Mouse (Mus musculus) embryo, embryonic 10 days (tissue): ENCODE data around the gene Snrpc.
"Not testable (repeated sequence)": the region's sequence is repeated elsewhere in the genome, so short reads cannot be mapped to it uniquely, and the experiment has no call there.

Experiments
- DNase-seq: peaks from one replicate; pipeline ENCODE4 v3.0.0-alpha.2; 2015; ENCODE audit warnings: low spot score

The Snrpc gene

GRCm38 (mm10) chr17:27837850-27838249 lies at the start of gene Snrpc:
Gene Snrpc (plus strand): TSS chr17:27838150.
- not testable (repeated sequence) for DNase-seq

GRCm38 (mm10) chr17:27788456-27789172 lies 49.3 kb upstream of the Snrpc start:
- no peak for DNase-seq

GRCm38 (mm10) chr17:27790015-27790414 lies 47.9 kb upstream of the Snrpc start:
- DNase-seq = no peak

- DNase-seq = no peak
Observed at GRCm38 (mm10) chr17:27790976-27791375, 47.0 kb upstream of the Snrpc start.

- DNase-seq = no peak
Observed at GRCm38 (mm10) chr17:27791556-27791955, 46.4 kb upstream of the Snrpc start.

GRCm38 (mm10) chr17:27792516-27792915 lies 45.4 kb upstream of the Snrpc start:
- no peak for DNase-seq

GRCm38 (mm10) chr17:27793144-27793543 lies 44.8 kb upstream of the Snrpc start:
- DNase-seq = no peak

- peak; percentile 26 for DNase-seq
Observed at GRCm38 (mm10) chr17:27796780-27797179, 41.2 kb upstream of the Snrpc start.

DNA sequence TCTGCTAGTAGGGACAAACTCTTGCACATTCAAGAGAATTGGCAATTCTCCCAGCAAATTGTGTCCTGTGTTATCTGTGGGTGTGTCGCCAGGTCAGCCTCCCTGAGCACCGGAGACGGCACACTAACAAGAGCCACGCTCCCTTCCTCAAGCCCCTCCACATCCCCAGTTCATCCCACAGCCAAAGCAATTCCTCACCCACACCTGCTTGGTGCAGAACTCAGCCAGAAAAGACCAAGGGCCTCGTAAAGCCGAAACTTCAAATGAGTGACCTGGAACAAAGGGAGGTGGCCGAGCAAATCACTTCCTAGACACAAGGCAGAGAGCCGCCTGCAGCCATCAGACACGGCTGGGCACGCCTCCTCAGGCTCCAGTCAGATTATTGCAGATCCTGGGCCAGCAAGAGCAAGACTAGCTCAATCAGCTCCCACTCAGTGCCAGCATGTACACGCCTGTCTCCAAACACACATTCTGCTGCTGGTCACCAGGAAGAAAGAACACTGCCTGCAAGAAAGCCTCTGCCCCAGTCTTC lies 40.5 kb upstream of the Snrpc start:
- DNase-seq = peak; percentile 56

- DNase-seq = peak; percentile 74
Observed at GRCm38 (mm10) chr17:27799771-27800584, 38.0 kb upstream of the Snrpc start.

- DNase-seq = no peak
Observed at GRCm38 (mm10) chr17:27800710-27801648, 37.0 kb upstream of the Snrpc start.

DNA sequence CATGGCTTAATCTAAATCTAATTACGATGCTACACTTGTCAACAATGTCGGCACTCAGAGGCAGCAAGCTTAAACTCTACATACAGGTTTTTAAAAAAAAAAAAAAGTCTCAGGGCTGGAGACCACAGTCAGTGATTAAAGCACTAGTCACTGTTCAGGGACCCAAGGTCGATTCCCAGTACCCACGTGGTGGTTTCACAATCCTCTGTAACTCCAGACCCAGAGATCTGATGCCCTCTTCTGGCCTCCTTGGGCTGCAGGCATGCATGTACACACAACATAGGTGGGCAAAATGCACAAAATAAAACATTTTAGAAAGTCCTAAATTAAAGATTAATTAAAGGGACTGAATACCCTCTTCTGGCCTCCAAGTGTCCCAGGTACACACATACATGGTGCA lies 34.2 kb upstream of the Snrpc start:
- no peak for DNase-seq

GRCm38 (mm10) chr17:27804156-27804690 lies 33.7 kb upstream of the Snrpc start:
- no peak for DNase-seq

- DNase-seq = no peak
Observed at GRCm38 (mm10) chr17:27804803-27805770, 32.9 kb upstream of the Snrpc start.

DNA sequence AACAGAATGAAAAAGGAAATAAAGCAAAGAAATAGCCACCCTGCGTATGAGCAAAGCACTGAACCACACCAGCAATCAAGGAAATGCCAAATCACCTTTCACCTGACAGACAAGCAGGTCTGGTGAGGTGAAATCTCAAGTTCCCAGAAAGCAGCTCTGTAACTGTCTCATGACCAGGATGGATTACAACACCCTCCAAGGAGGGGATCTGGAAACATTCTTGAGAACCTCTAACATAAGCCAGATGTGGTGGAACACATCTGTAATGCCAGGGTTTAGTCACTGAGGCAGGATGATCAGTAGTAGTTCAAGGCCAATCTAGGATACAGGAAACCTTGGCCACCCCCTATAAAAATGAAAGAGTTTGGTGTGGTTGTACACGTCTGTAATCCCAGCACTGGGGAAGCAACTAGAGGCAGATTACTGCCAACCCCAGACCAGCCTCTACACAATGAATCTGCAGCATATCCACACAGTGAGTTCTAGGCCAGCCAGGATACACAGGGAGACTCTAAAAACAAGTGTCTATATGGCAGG lies 30.3 kb upstream of the Snrpc start:
- no peak for DNase-seq

DNA sequence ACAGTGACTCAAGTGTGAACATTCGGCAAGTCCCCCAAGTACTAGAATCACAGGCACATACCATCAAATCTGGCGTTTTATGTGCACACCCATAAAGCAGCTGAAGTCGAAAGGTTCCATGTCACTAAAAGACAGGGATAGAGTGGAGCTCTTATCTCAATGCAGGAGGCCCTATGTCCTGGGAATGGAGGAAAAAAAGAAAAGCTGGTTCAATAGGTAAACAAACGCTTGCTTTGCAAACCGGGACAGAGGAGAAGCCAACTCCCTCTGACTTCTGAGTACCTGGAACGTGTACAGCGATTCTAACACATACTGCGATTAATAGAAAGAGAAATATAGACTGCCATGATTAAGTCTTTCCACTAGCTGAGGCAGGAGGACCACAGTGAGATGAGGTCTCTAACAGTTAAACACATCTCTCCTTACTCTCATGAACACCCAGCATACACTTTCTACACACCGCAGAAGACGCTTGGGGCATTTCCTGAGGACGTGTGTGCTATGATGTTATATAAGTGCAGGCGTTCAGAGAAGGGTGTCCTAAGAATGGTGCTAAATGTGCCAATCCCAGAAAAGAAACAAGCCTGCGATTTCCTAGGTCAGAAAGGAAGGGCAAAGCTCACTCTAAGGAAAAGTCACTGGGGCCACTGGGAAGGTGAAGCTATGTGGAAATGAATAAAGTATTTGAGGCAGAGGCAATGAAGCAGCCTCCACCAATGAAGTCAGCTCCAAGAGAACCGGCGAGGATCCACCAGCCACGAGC lies 27.2 kb upstream of the Snrpc start:
- no peak for DNase-seq

DNA sequence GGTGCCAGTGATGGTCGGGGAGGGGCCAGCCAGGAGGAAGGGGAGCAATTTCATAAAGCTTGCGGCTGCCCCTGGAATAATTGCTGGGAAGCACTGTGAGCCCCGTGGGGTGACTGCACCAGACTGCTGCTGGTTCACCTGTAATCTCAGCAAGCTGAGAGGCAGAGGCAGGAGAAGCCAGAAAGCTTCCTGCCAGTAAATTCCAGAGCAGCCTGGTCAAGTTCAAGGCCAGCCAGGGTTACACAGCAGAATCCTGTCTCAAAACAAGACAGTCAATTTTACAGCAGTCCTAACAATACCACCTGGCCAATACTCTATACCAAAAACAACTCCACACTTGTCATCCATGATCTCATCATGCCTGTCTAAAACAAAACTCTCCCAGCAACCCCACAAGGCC lies 26.0 kb upstream of the Snrpc start:
- DNase-seq = no peak

DNA sequence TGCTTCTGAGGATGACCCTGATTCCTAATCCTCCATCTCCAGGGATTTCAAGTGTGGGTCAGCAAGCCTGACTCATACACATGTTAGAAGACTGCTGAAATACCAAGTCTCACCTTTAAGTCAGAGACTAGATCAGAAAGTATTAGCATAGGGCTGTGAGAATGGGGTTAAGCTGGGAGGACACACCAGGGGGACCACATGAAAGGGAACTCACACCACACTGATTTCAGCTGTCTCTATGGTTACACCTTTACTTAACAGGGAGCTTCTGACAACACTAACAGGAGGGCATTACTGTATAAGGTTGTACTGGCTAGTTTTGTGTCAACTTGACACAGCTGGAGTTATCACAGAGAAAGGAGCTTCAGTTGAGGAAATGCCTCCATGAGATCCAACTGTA lies 23.3 kb upstream of the Snrpc start:
- no peak for DNase-seq

DNA sequence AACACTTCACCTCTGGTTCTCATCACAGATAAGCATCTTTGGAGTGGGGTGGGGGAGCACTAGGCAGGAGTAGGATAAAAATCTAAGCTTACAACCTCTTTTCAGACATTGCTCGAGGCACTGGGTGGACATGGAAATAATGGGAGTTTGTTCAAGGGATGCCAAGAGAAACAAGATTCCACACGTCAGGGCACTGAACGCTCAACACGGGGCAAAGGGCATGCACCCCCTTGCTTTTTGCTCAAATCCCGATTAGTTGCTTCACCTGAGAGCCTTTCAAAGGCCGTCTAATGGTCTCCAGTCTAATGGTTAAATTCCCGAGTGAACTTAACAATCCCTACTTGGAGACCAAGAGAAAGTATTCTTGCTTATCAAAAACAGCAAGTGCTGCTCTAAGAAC lies 18.9 kb upstream of the Snrpc start:
- DNase-seq = no peak
